Mouse (Mus musculus): ENCODE measurements around the gene Hist3h2ba.

DNA sequence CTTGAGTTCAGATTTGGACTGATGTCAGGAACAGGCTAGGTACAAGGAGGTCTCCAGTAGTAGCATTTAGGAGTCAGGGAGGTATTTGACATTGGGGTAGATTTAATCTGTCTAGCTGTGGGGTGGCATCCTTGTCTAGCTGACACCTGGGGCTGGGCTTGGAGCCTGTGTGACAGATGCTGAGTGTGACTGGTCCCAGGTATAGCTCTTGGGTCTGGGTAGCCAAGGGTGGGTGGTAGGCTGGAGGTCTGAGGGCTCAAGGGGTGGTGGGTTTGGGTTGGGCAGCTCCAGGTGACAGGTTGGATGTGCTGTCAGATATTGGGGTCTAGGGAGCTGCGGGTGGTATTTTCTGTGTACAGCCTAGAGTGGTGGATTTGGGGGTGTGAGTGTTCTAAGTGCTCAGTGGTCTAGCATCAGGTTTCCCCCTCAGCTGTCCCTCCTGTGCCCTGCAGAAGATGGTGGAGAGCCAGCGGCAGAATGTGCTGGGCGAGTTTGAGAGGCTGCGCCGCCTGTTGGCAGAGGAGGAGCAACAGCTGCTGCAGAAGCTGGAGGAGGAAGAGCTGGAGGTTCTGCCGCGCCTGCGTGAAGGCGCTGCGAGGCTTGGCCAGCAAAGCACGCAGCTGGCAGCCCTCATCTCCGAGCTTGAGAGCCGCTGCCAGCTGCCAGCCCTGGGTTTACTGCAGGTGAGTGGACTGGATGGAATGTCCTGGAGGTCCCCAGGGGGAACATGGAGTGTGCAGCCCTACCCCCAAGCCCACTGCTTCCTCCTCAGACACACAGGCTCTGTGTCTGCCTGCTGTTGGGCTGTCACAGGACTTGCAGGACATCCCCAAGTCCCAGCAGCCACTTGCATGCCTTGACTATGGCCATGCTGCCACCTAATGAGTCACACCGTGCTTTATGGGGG is 33.1 kb downstream of the Hist3h2ba start:
- no peak for TF ChIP-seq GATA1 (IDR thresholded peaks at IDR 0.05; ENCODE audit: borderline replicate concordance, low read length)
- TF ChIP-seq FLI1 (IDR thresholded peaks at IDR 0.05; ENCODE audit: low read length) = no peak

All from megakaryocyte, embryonic 14.5 days (primary cell).